Mouse (Mus musculus) lung, embryonic 14.5 days (tissue): ENCODE measurements around the gene Ccnb1. TPM values are rescaled to one million over a fixed set of nuclear protein-coding genes. Genes with fewer than 3 reads are reported as not detected.

Experiments
- ATAC-seq: fragments of 200-750 bp; cut with Nextera tagmentation; 2 replicates; pipeline ENCODE4 v1.8.0; 2017; ENCODE audit warnings: mild to moderate bottlenecking, moderate TSS enrichment, moderate library complexity; ENCODE audit not compliant: insufficient read depth
- DNase-seq: peaks from one replicate; pipeline ENCODE4 v3.0.0-alpha.2; 2015
- H3K27ac ChIP-seq: fragments of 300-500 bp; sonication (generic); 2 replicates; pipeline ENCODE4 v1.5.1; 2014; ENCODE audit warnings: low read depth, mild to moderate bottlenecking, moderate library complexity
- H3K27me3 ChIP-seq: fragments of 300-500 bp; sonication (generic); 2 replicates; pipeline ENCODE4 v1.6.1; 2014; ENCODE audit warnings: low read length, control low read depth; ENCODE audit not compliant: insufficient read depth
- H3K36me3 ChIP-seq: fragments of 300-500 bp; sonication (generic); 2 replicates; pipeline ENCODE4 v1.6.1; 2014; ENCODE audit warnings: control low read depth; ENCODE audit not compliant: insufficient read depth
- H3K4me1 ChIP-seq: fragments of 300-500 bp; sonication (generic); 2 replicates; pipeline ENCODE4 v1.6.1; 2014; ENCODE audit warnings: antibody characterized with exemption, control low read depth; ENCODE audit not compliant: insufficient read depth
- H3K4me2 ChIP-seq: fragments of 300-500 bp; sonication (generic); 2 replicates; pipeline ENCODE4 v1.6.1; 2014; ENCODE audit warnings: mild to moderate bottlenecking
- H3K4me3 ChIP-seq: fragments of 300-500 bp; sonication (generic); 2 replicates; pipeline ENCODE4 v1.5.1; 2014; ENCODE audit warnings: low read depth, low read length
- H3K9ac ChIP-seq: fragments of 300-500 bp; sonication (generic); 2 replicates; pipeline ENCODE4 v1.6.1; 2014
- H3K9me3 ChIP-seq: fragments of 300-500 bp; sonication (generic); 2 replicates; pipeline ENCODE4 v1.6.1; 2016; ENCODE audit warnings: low read depth, low read length, control low read depth
- CTCF ChIP-seq: IDR thresholded peaks from 2 replicates; pipeline ENCODE4 v1.5.1; 2016; ENCODE audit warnings: antibody characterized with exemption, low read depth
- WGBS: fragments of 180-500 bp; shearing (Covaris S2); extraction: QIAGEN DNeasy Blood & Tissue Kit; methylation state at CpG from one replicate; pipeline ENCODE4 v1.1.7; 2014; 5-methylcytosine and 5-hydroxymethylcytosine counted together
- polyA plus RNA-seq: library from polyadenylated mRNA; unstranded; fragments of >200 nt; fragmentation: Nextera tagmentation; extraction: Ambion mirVana; gene quantifications from 2 replicates; pipeline ENCODE4 v1.2.1, GENCODE M21; 2014

Gene Ccnb1
- polyA plus RNA-seq = 329 and 358 TPM in 2 replicates

- TF ChIP-seq CTCF = peak; percentile 29; the same call in 1 of the 2 replicates
- no peaks in the 10 kb centered on the region for H3K27me3 ChIP-seq
- H3K4me3 ChIP-seq = peak within 1 kb of the TSS; percentile 97
- peak within 1 kb of the TSS; percentile 88 for H3K27ac ChIP-seq
- H3K4me2 ChIP-seq = peak within 1 kb of the TSS; percentile 76
- H3K4me1 ChIP-seq = peaks cover 12% of the 10 kb centered on the region
- peaks cover 39% of the 10 kb centered on the region for H3K36me3 ChIP-seq
- under 1% methylated on average over 35 of the region's 35 CpGs for WGBS
- DNase-seq = peak; percentile 97
- ATAC-seq = peak; percentile 99
- no peaks in the 10 kb centered on the region for H3K9me3 ChIP-seq
- peak within 1 kb of the TSS; percentile 96 for H3K9ac ChIP-seq
Measured at GRCm38 (mm10) chr13:100786414-100786867, at the start of gene Ccnb1. Gene Ccnb1 (minus strand): TSS chr13:100786570.

DNA sequence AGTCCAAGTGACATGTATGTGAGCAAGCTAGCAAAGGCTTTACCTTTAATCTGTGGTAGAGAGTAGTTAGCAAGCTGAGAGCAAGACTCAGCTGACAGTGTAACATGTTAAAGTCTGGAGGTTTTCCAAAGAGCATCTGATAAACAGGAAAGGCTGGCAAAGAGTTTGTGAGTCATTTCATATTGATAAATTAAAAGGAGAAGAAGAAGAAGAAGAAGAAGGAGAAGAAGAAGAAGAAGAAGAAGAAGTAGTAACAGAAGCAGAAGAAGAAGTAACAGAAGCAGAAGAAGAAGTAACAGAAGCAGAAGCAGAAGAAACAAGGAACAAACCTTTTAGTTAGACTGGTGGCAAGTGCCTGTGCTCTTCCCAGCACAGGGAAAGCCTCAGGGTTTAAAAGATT, 48.4 kb upstream of the Ccnb1 start:
- H3K27ac ChIP-seq = no peak overlapping the region
- no peak overlapping the region for H3K9ac ChIP-seq
- no peaks in the 10 kb centered on the region for H3K36me3 ChIP-seq
- peaks cover 5% of the 10 kb centered on the region; the same call in 1 of the 2 replicates for H3K4me1 ChIP-seq
- H3K9me3 ChIP-seq = no peaks in the 10 kb centered on the region
- ATAC-seq (no peak), DNase-seq (no peak)
- H3K27me3 ChIP-seq = no peaks in the 10 kb centered on the region
- H3K4me2 ChIP-seq = no peak overlapping the region
- H3K4me3 ChIP-seq = no peak overlapping the region
- no peak for TF ChIP-seq CTCF

DNA sequence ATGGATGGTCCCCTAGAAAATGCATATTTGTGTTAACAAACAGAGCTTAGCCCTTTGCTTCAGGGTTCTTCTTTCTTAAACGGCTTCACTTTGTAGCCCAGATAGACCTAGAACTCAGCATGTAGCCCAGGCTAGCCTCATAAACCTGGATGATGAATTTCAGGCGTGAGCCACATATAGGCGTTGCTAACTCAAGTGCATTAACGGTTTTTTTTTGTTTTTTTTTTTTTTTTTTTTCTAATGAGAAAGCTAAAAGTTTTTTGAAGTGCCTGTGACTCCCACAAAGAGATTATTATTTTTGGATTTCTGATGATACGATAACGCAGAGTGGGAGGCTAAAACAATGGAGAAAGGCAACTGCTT, 47.3 kb upstream of the Ccnb1 start:
- no peak for DNase-seq
- Histone ChIP-seq H3K9me3 (no peaks in the 10 kb centered on the region), H3K9ac (no peak overlapping the region), H3K27me3 (no peaks in the 10 kb centered on the region), H3K27ac (no peak overlapping the region), H3K4me2 (peak overlapping the region; percentile 88), H3K36me3 (no peaks in the 10 kb centered on the region), H3K4me1 (peaks cover 5% of the 10 kb centered on the region; the same call in 1 of the 2 replicates), H3K4me3 (peak overlapping the region; percentile 96; the same call in 1 of the 2 replicates)
- TF ChIP-seq CTCF = no peak
- 55% methylated on average over 6 of the region's 6 CpGs for WGBS
- no peak; the same call in 1 of the 2 replicates for ATAC-seq

DNA sequence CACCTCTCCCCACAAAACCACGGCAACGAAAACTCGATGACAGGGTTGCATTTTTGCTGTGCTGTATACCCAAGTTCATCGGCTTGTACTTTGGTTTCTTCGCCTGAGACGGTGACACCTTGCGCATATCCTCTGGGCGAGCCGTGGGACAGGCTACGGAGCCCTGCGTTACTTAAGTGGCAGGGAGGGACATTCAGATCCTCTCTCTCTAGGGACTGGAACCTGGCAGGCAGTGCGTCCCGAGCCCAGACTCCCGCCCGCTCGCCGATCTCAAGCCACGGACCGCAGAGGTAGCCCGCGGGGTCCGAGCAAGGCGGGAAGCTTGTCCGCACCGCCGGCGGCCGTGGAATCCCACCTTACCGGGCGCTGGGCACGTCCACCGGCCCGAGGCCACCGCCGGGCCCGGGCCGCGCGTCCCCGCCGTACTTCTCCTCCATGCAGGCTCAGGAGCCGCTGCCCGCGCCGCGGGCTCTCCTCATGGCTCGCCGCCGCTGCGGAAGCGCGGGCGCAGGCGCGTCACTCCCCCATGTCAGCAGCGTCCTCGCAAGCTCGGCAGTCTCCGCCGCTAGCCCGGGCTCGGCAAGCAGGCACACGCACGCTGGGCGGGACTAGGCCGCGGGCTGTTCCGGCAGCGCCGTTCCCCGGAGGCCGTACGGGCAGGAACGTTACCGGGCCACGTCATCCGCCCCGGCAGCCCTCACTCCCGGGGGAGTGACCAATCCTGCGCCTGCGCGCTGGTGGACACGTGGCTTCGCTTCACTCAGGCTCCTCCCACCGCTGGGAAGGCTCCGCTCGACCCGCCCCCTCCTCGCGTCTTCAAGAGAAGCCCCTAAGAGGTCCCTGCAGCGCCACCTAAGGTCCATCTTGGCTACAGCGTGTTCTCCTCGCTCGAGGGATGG, 46.6 kb upstream of the Ccnb1 start, which contains the start of gene Slc30a5:
Gene Slc30a5, minus strand, starts transcription at position 687 of the 899 bp plus-strand sequence.
- peak; percentile 100 for DNase-seq
- H3K4me2 ChIP-seq = peak within 1 kb of the TSS; percentile 88
- peaks cover 4% of the 10 kb centered on the region for H3K36me3 ChIP-seq
- H3K4me3 ChIP-seq = peak within 1 kb of the TSS; percentile 96
- peak within 1 kb of the TSS; percentile 95 for H3K9ac ChIP-seq
- WGBS = under 1% methylated on average over 93 of the region's 94 CpGs
- H3K9me3 ChIP-seq = no peaks in the 10 kb centered on the region
- H3K27me3 ChIP-seq = no peaks in the 10 kb centered on the region
- H3K27ac ChIP-seq = peak within 1 kb of the TSS; percentile 92
- TF ChIP-seq CTCF = peak; percentile 84
- peak; percentile 98 for ATAC-seq
- peaks cover 5% of the 10 kb centered on the region; the same call in 1 of the 2 replicates for H3K4me1 ChIP-seq

DNA sequence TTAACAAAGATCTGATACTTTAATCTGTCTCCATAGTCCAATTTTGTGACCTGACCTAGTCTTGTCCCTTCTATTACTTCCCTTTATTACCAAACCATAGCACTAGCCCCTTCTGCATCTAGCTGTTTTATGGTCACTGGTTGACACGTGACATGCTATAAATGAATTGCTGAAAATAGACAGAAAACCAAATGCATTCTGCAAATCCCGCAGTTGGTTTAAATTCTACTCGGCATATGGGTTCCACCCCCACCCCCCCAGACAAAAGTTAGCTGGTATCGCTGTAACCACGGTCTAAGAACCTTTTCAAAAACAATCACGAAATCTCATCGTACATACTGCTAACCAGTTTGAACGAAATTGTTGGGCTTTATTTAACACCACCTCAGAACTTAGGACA, 45.8 kb upstream of the Ccnb1 start:
- H3K4me3 ChIP-seq = peak overlapping the region; percentile 96
- H3K4me1 ChIP-seq = peaks cover 5% of the 10 kb centered on the region; the same call in 1 of the 2 replicates
- H3K9me3 ChIP-seq = no peaks in the 10 kb centered on the region
- H3K4me2 ChIP-seq = peak overlapping the region; percentile 88
- H3K9ac ChIP-seq = peak overlapping the region; percentile 95
- 3% methylated on average over 8 of the region's 8 CpGs for WGBS
- TF ChIP-seq CTCF = no peak
- DNase-seq (peak; percentile 9), ATAC-seq (no peak)
- H3K27ac ChIP-seq = peak overlapping the region; percentile 92
- peaks cover 11% of the 10 kb centered on the region for H3K36me3 ChIP-seq
- no peaks in the 10 kb centered on the region for H3K27me3 ChIP-seq

- Histone ChIP-seq H3K36me3 (peaks cover 18% of the 10 kb centered on the region), H3K27ac (no peak overlapping the region), H3K27me3 (no peaks in the 10 kb centered on the region), H3K9ac (no peak overlapping the region), H3K4me2 (peak overlapping the region; percentile 88), H3K4me1 (peaks cover 5% of the 10 kb centered on the region; the same call in 1 of the 2 replicates), H3K4me3 (peak overlapping the region; percentile 96; the same call in 1 of the 2 replicates), H3K9me3 (no peaks in the 10 kb centered on the region)
- DNase-seq (no peak), ATAC-seq (no peak)
- 82% methylated on average over 6 of the region's 6 CpGs for WGBS
- TF ChIP-seq CTCF = no peak
Measured at GRCm38 (mm10) chr13:100831123-100831522, 44.8 kb upstream of the Ccnb1 start.
